Mouse (Mus musculus) left cerebral cortex, postnatal 4 days (tissue): ENCODE measurements around the gene Adsl. TPM values are rescaled to one million over a fixed set of nuclear protein-coding genes. Genes with fewer than 3 reads are reported as not detected.

ENCODE experiments used
- DNase-seq: peaks from one replicate; pipeline ENCODE4 v3.0.0-alpha.2; 2022
- intact Hi-C: fragments of 180-260 bp; cut with DNase I; formaldehyde crosslinking; loops from one replicate; pipeline ENCODE4 v1.15.1; 2025
- total RNA-seq, 2 experiments: library from RNA; stranded (reverse); gene quantifications; 2 replicates each; pipeline ENCODE4 v1.2.3; 2021

Adsl gene
- total RNA-seq, 2 experiments from 2014 or later: 44.2 to 44.3 TPM

GRCm38 (mm10) chr15:80938615-80939014 is 9.7 kb upstream of the Adsl start:
- intact Hi-C loops: no loop called here
- no peak for DNase-seq

- no peak for DNase-seq
- intact Hi-C loops: no loop called here
Observed at GRCm38 (mm10) chr15:80939401-80939800, 8.9 kb upstream of the Adsl start.

GRCm38 (mm10) chr15:80941468-80942040 is 6.7 kb upstream of the Adsl start:
- no peak for DNase-seq
- intact Hi-C loops: no loop called here

GRCm38 (mm10) chr15:80945851-80946250 is 2.4 kb upstream of the Adsl start:
- DNase-seq: no peak
- intact Hi-C loops: loop anchor here (5.0 kb wide), 1 partner anchor 239 kb away; no protein-coding TSS in a partner anchor

- intact Hi-C loops: loop anchor here (5.0 kb wide), 1 partner anchor 242 kb away; no protein-coding TSS in a partner anchor
Observed at GRCm38 (mm10) chr15:80949431-80949830, 1.1 kb downstream of the Adsl start.

GRCm38 (mm10) chr15:80950055-80950454 is 1.8 kb downstream of the Adsl start:
- DNase-seq: no peak
- intact Hi-C loops: no loop called here

More at GRCm38 (mm10) chr15:80949431-80949830, 1.1 kb downstream of the Adsl start:
- no peak for DNase-seq

GRCm38 (mm10) chr15:80953971-80954370 is 5.7 kb downstream of the Adsl start:
- no peak for DNase-seq
- intact Hi-C loops: no loop called here

GRCm38 (mm10) chr15:80954861-80955260 is 6.6 kb downstream of the Adsl start:
- intact Hi-C loops: no loop called here
- DNase-seq: no peak

- DNase-seq: no peak
- intact Hi-C loops: no loop called here
Observed at GRCm38 (mm10) chr15:80955836-80956438, 7.6 kb downstream of the Adsl start.

GRCm38 (mm10) chr15:80969371-80969770 is 21.1 kb downstream of the Adsl start:
- DNase-seq: no peak
- intact Hi-C loops: no loop called here

- DNase-seq: no peak
- intact Hi-C loops: no loop called here
Observed at GRCm38 (mm10) chr15:80974311-80974710, 26.0 kb downstream of the Adsl start.

- intact Hi-C loops: no loop called here
- no peak for DNase-seq
Observed at GRCm38 (mm10) chr15:80975666-80976065, 27.4 kb downstream of the Adsl start.

- DNase-seq: peak; percentile 87
- intact Hi-C loops: no loop called here
Observed at GRCm38 (mm10) chr15:80977620-80978334, 29.5 kb downstream of the Adsl start, which contains the start of gene Sgsm3. Gene Sgsm3, plus strand, starts transcription at chr15:80977765.

GRCm38 (mm10) chr15:80979611-80980010 is 31.3 kb downstream of the Adsl start:
- no peak for DNase-seq
- intact Hi-C loops: no loop called here

GRCm38 (mm10) chr15:80981176-80981575 is 32.9 kb downstream of the Adsl start:
- intact Hi-C loops: no loop called here
- DNase-seq: no peak

GRCm38 (mm10) chr15:80983264-80983663 is 35.0 kb downstream of the Adsl start:
- intact Hi-C loops: no loop called here
- DNase-seq: no peak

GRCm38 (mm10) chr15:80988331-80988730 is 40.0 kb downstream of the Adsl start:
- no peak for DNase-seq
- intact Hi-C loops: no loop called here

GRCm38 (mm10) chr15:80989712-80990111 is 41.4 kb downstream of the Adsl start:
- intact Hi-C loops: no loop called here
- DNase-seq: no peak

- no peak for DNase-seq
- intact Hi-C loops: no loop called here
Observed at GRCm38 (mm10) chr15:80994959-80995358, 46.7 kb downstream of the Adsl start.

GRCm38 (mm10) chr15:80996090-80996835 is 48.0 kb downstream of the Adsl start:
- no peak for DNase-seq
- intact Hi-C loops: no loop called here

GRCm38 (mm10) chr15:80997077-80997476 is 48.8 kb downstream of the Adsl start:
- DNase-seq: no peak

More at GRCm38 (mm10) chr15:80997077-80997476, 48.8 kb downstream of the Adsl start:
- intact Hi-C loops: no loop called here
